Mouse (Mus musculus) liver, adult 2 months (tissue): ENCODE results near the gene Rrp36.

Experiments
- CTCF ChIP-seq: fragments of 200-500 bp; IDR thresholded peaks from 2 replicates; pipeline ENCODE4 v1.5.1; 2011; ENCODE audit warnings: low read depth, low read length, control low read depth
- POLR2A ChIP-seq: fragments of 200-500 bp; IDR thresholded peaks from 2 replicates; pipeline ENCODE4 v1.6.1; 2011; ENCODE audit warnings: low read length, control low read depth; ENCODE audit not compliant: insufficient read depth; ENCODE audit errors: extremely low read depth

DNA sequence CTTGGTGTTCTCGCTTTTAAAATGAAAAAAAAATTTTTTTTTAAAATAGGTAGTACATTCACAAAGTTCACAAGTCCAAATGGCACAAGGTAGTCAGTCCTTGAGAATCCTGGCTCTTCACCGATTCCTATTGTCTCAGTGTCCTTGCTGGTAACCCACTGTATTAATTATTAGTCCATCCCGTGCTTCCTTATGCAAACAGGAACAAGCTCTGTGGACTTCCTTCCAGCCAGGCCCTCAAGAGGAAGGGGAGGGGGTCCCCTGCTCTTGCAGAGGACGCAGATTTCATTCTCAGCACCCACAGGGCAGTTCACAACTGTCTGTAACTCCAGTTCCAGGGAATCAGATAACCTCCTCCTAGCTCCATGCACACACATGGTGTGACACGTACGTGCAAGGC is 18.1 kb downstream of the Rrp36 start:
- TF ChIP-seq CTCF = no peak
- TF ChIP-seq POLR2A = no peak
